Mouse (Mus musculus): Measurements from ENCODE around the gene Gm44805.
"Not testable (repeated sequence)": the region's sequence is repeated elsewhere in the genome, so short reads cannot be mapped to it uniquely, and the experiment has no call there.

Gm44805 gene

GRCm38 (mm10) chr7:19698907-19699826 is 17.9 kb upstream of the Gm44805 start, which contains the start of gene Apoe:
Gene Apoe, minus strand, starts transcription at chr7:19699188.
- peak; percentile 77 for DNase-seq

GRCm38 (mm10) chr7:19697949-19698906 is 17.0 kb upstream of the Gm44805 start:
- peak; percentile 43 for DNase-seq

- DNase-seq = no peak
Observed at GRCm38 (mm10) chr7:19696336-19696873, 15.2 kb upstream of the Gm44805 start.

- no peak for DNase-seq
Observed at GRCm38 (mm10) chr7:19695881-19696280, 14.7 kb upstream of the Gm44805 start.

- no peak for DNase-seq
Observed at GRCm38 (mm10) chr7:19695213-19695594, 14.0 kb upstream of the Gm44805 start.

GRCm38 (mm10) chr7:19694336-19695212 is 13.4 kb upstream of the Gm44805 start:
- no peak for DNase-seq

- peak; percentile 90 for DNase-seq
Observed at GRCm38 (mm10) chr7:19693421-19693820, 12.2 kb upstream of the Gm44805 start.

- peak; percentile 82 for DNase-seq
Observed at GRCm38 (mm10) chr7:19691873-19692865, 10.9 kb upstream of the Gm44805 start, which contains the start of gene Apoc1. Gene Apoc1, minus strand, starts transcription at chr7:19692660.

GRCm38 (mm10) chr7:19691434-19691833 is 10.2 kb upstream of the Gm44805 start:
- peak; percentile 32 for DNase-seq

GRCm38 (mm10) chr7:19690845-19691244 is 9.6 kb upstream of the Gm44805 start:
- no peak for DNase-seq

GRCm38 (mm10) chr7:19688611-19689010 is 7.4 kb upstream of the Gm44805 start:
- no peak for DNase-seq

- DNase-seq = no peak
Observed at GRCm38 (mm10) chr7:19688101-19688500, 6.9 kb upstream of the Gm44805 start.

- not testable (repeated sequence) for DNase-seq
Observed at GRCm38 (mm10) chr7:19686927-19687583, 5.8 kb upstream of the Gm44805 start.

GRCm38 (mm10) chr7:19686521-19686920 is 5.3 kb upstream of the Gm44805 start:
- no peak for DNase-seq

- DNase-seq = no peak
Observed at GRCm38 (mm10) chr7:19685374-19685773, 4.2 kb upstream of the Gm44805 start.

GRCm38 (mm10) chr7:19683771-19684201 is 2.6 kb upstream of the Gm44805 start:
- no peak for DNase-seq

- no peak for DNase-seq
Observed at GRCm38 (mm10) chr7:19682979-19683378, 1.8 kb upstream of the Gm44805 start.

- no peak for DNase-seq
Observed at GRCm38 (mm10) chr7:19680702-19681101, 521 bp downstream of the Gm44805 start.

- no peak for DNase-seq
Observed at GRCm38 (mm10) chr7:19678901-19679300, 2.3 kb downstream of the Gm44805 start.

GRCm38 (mm10) chr7:19677872-19678271 is 3.4 kb downstream of the Gm44805 start, which contains the start of gene Apoc2:
Gene Apoc2, minus strand, starts transcription at chr7:19677941.
- DNase-seq = no peak

Measured in lung, postnatal 10 days (tissue).